Mouse (Mus musculus) ES-Bruce4 (cell line): ENCODE results near the gene Tom1l2.

ENCODE experiments used
- CTCF ChIP-seq: IDR thresholded peaks from one replicate; pipeline ENCODE4 v1.8.1; 2011; ENCODE audit warnings: low read depth, low read length
- EP300 ChIP-seq: IDR thresholded peaks from 2 replicates; pipeline ENCODE4 v1.6.1; 2011; ENCODE audit warnings: low read depth, low read length; ENCODE audit not compliant: insufficient read depth
- POLR2A ChIP-seq: IDR thresholded peaks from one replicate; pipeline ENCODE4 v1.8.1; 2011; ENCODE audit warnings: low read length; ENCODE audit not compliant: insufficient read depth

DNA sequence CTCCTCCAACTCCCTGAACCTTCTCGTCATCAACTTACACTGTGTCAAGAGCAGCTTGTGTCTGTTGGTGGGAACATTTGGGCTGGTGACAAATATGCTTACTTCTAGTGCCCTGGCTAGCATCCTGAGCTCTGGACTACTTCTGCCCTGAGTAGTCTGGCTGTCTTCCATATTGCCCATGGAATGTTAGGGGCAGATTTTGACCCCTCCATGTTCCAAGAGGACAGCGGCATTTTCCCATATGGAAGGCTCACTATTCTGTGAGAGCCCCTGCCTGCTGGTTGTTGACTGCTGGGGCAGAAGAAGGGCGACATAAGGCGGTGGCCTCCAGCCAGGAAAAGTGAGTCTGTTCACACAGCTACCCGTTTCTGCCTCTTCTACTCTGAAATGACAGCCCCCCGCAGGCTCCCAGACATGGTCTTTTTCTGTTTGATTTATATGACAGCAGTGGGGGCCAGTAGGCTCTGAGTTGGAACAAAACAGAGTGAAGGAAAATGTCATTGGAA lies 96.5 kb downstream of the Tom1l2 start:
- TF ChIP-seq EP300 (no peak), POLR2A (no peak), CTCF (no peak)
